Mouse (Mus musculus): ENCODE results near the gene Hbb-bt.

DNA sequence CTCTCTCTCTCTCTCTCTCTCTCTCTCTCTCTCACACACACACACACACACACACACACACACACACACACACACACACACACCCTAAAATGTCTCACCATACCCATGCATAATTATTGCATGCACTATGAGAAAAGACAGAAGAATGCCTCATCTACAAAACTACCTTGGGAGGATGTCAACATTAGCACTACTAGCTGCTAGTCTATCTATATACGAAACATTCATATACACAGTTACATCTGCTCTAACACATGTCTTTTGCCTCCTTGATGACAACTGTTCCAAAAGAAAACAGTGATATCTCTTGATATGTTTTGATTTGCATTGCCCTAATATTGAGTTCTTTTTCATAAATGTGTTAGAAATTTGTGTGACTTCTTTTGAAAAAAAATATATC, 3.5 kb downstream of the Hbb-bt start:
- TF ChIP-seq MAFK (IDR thresholded peaks at IDR 0.05; ENCODE audit: insufficient read depth, low read depth, low read length) = no peak
- TF ChIP-seq CHD2 (IDR thresholded peaks at IDR 0.05; ENCODE audit: low read depth, low read length) = no peak
- no peak for TF ChIP-seq HCFC1 (IDR thresholded peaks at IDR 0.05; ENCODE audit: borderline replicate concordance, insufficient read depth, low read length)
- TF ChIP-seq ZC3H11A (IDR thresholded peaks at IDR 0.05; ENCODE audit: borderline replicate concordance, low read depth, low read length) = no peak
